Mouse (Mus musculus) adrenal gland, adult (tissue): ENCODE results near the gene Stn1.
A peak's percentile ranks its signal among the peaks of the same experiment; 100 is the strongest.

ENCODE experiments used
- DNase-seq, 2 experiments: peaks; one replicate each; pipeline ENCODE4 v3.0.0; 2022 to 2023; ENCODE audit warnings: low spot score in 1 of 2; ENCODE audit not compliant: inconsistent age in 2 of 2

The Stn1 gene

DNA sequence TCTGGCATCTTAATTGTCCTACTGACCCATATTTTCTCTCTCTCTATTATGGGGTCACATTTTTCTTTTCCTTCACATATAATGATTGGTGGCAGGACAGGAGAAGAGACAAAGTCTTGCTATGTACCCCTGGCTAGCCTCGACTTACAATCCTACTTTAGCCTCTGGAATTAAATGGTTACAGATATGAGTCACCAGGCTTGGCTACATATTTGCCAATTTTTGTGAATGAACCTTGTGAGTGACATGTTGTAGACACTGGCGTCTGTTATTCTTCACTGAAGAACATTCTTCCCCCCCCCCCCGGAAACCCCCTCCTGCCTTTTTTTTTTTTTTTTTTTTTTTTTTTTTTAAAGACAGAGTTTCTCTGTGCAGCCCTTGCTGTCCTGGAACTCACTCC lies 54.0 kb downstream of the Stn1 start:
- DNase-seq: no peak

GRCm38 (mm10) chr19:47473453-47473852 lies 63.9 kb downstream of the Stn1 start:
- DNase-seq: no peak

DNA sequence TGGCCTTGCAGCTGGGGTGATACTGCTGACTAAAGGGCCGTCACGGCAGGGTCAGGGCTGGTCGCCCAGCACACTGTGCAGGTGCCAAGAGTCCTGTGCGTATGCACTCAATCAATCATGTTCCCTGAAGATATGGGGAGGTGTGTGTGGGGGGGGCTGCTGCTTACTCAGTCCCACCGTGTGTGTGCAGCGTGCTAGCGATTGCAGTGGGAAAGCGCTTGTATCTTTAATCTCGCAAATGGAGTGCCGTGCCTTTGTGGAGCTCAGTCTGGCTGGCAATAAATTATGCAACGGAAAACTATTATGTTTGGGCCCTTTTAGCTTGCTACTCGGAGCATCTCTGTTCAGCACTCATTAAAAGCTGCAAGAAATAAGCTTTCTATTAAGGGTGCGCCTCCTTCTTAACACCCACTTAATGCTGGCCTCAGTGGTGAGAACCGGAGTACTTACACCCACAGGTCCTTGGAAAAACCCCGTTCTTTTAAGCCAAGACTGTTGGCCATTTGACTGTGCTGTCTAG lies 64.4 kb downstream of the Stn1 start:
- peak in 1 of 2 experiments; percentile 79 for DNase-seq

DNA sequence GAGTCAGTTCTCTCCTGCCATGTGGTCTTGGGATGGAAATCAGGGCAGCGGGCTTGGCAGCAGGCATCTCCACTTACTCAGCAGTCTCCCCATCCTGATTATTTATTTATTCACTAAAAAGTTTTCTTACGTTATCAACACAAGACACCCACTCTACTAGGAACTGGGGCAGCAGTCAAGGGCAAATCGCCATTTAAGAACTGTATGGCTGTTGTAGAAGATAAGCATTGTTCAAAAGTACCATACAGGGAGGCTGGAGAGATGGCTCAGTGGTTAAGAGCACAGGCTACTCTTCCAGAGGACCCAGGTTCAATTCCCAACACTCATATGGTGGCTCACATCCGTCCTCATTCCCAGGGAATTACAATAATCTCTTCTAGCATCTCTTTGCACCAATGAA lies 65.5 kb downstream of the Stn1 start:
- no peak for DNase-seq

DNA sequence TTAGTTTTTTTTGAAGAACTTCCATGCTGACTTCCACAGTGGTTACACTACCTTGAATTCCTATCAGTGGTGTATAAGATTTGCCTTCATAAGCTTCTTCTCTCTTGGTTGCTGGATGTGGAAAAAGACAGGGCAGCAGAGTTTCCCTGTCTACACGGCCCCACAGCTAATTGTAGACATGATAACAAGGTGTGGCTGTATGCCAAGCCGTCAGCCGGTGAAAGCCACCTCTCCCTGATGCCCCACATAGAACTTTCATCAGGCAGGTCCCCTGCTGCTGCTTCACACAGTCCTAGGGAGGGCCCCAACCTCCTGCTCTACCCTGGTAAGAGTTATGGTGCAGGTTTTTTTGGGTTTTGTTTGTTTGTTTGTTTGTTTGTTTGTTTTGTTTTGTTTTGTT lies 68.6 kb downstream of the Stn1 start:
- no peak for DNase-seq

DNA sequence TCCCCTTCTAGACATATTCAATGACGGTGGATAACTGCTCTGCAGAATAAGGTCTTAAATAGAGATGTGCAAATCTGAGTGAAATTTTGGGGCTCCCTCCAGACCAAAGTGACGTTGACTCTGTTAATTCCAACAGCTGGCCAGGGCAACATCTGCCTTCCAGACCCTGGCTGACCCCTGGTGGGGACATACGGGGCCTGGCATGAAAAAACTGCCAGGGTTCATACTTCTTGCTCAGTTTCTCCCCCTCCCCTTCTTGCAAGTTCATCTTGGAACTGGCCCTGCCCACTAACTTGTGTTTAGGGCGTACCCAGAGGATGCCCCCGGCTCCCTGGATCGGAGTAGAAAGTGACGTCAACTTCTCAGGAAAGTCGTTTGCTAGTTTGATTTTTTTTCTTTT lies 70.5 kb downstream of the Stn1 start:
- DNase-seq: no peak

DNA sequence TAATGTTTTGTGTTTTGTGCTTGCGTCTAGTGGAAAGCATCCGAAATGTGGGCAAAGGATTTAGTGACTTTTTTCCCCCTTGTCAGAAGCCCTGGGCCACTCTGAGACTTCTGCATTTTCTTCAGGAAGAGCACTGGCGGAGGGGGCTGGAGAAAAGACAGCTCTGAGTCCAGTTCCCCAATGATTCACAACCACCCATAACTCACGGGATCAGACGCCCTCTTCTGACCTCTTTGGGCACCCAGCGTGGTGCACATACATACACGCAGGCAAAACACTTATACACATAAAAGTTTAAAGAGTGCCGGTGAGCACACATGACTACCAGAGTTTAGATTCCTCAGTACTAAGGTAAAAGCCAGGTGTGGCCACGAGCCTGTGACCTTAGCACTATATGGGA lies 71.8 kb downstream of the Stn1 start:
- DNase-seq: no peak

- peak in 1 of 2 experiments; percentile 72 for DNase-seq
Observed at GRCm38 (mm10) chr19:47464304-47465241, 72.7 kb downstream of the Stn1 start, which contains the start of gene Sh3pxd2a. Sh3pxd2a (minus strand) TSS chr19:47464401.

- peak; percentile 79 to 91 for DNase-seq
Observed at GRCm38 (mm10) chr19:47463636-47464303, 73.5 kb downstream of the Stn1 start.

DNA sequence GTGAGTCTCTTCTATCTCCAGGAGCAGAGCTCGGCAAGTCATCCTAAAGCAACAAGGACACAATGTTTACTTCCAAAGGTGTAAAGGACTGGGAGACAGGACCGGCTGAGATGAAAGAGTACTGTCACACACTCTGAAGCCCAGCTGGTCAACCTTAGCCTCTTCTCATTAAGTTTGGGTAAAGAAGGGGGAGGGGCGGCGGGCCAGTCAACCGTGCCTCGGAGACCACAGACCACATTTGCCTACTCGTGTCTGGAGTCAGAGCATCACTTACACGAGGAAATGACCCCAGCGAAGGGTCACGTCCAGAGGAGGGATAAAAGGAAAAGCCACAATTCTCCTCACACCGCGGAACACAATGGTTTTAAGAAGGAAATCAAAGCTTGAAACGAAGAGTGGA lies 74.1 kb downstream of the Stn1 start:
- DNase-seq: no peak

GRCm38 (mm10) chr19:47462725-47463124 lies 74.6 kb downstream of the Stn1 start:
- DNase-seq: no peak

GRCm38 (mm10) chr19:47461838-47462237 lies 75.5 kb downstream of the Stn1 start:
- DNase-seq: no peak

GRCm38 (mm10) chr19:47461386-47461785 lies 75.9 kb downstream of the Stn1 start:
- DNase-seq: peak in 1 of 2 experiments; percentile 63

- DNase-seq: no peak
Observed at GRCm38 (mm10) chr19:47460120-47460960, 77.0 kb downstream of the Stn1 start.

GRCm38 (mm10) chr19:47459214-47459613 lies 78.1 kb downstream of the Stn1 start:
- DNase-seq: no peak

GRCm38 (mm10) chr19:47458504-47459161 lies 78.7 kb downstream of the Stn1 start:
- DNase-seq: no peak

DNA sequence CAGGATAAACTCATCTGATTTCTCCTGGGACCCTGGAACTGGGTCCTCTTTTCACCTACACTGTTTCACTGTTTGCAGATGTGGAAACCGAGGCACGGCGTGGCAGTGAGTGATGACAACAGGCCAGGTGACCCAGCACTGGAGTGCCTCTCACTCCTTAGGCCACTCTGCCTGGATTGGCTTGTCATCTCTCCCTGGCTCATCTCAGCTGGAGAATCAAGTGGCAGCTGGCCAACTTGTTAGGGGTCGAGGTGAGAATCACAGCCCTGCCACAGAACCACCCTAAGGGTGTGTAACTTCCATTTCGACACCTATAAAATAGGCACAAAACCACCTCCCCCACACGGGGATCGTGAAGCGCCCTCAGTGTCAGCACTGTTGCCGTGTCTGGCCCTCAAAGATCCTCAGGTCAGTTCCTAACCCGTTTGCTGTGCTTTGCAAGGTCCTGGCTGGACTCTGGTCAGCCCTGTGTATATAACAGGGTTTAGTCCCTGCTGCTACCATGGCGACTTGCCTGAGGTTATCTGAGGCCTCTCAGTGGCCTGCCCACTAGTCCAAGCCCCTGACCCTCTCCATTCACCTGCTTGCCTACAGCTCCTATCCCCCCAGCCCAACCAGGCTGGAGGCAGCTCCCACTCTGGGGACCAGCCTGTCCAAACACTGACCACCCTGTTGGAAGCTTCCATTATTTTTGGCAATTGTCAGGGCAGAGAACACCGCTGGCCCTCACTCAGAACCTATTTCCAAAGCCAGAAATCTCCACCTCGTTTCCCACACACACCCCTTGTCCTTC lies 79.4 kb downstream of the Stn1 start:
- peak in 1 of 2 experiments; percentile 55 for DNase-seq

- DNase-seq: no peak
Observed at GRCm38 (mm10) chr19:47456021-47456420, 81.3 kb downstream of the Stn1 start.

DNA sequence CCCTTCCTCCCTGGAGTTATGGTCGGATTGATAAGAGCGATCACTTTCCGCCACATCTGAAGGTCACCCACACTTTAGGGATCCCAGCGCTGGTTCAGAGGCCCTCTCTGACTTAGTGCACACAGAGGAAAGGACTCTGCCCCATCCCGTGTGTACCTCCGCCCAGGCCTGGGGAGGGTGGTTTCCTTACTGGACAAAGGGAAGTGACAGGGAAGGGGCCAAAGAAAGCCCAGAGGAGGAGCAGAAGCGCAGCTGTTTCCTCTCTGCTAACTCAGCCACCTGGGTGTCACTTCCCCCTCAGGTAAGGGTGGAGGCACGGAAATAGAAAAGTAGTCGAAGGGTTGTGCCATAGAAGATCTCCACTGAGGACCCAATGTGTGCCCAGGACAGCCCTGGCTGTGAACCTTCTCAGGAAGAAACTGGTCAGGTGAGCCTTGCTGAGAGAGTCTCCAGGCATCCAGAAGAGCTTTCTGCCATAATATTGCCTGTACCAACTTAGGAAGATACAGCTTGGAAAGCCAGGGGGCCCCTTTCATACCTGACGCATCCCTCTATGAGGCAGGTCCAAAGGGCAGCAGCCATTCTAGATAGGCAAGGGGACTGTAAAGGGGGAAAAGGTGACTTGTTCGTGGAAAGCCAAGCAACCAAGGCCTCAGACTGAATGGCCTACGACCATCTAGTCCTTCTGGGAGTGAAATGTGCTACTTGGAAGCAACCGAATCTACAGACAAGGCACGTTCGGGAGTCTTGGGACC lies 82.1 kb downstream of the Stn1 start:
- peak in 1 of 2 experiments; percentile 44 for DNase-seq
